Mouse (Mus musculus) liver, adult 2 months (tissue): ENCODE data around the gene Dnajc8. TPM values are rescaled to one million over a fixed set of nuclear protein-coding genes. Genes with fewer than 3 reads are reported as not detected.

Source experiments
- DNase-seq: peaks from one replicate; pipeline ENCODE4 v3.0.0-alpha.2; 2011; ENCODE audit warnings: low read depth, low spot score; ENCODE audit errors: extremely low read depth
- H3K27ac ChIP-seq: fragments of 200-500 bp; replicated peaks from 2 replicates; pipeline ENCODE4 v1.5.1; 2012; ENCODE audit warnings: low read depth, mild to moderate bottlenecking, control low read depth, inconsistent platforms, low read length; ENCODE audit not compliant: insufficient read depth
- H3K27me3 ChIP-seq: fragments of 200-500 bp; 2 replicates; pipeline ENCODE4 v1.6.1; 2012; ENCODE audit warnings: mild to moderate bottlenecking, moderate library complexity, low read length, inconsistent platforms; ENCODE audit not compliant: control insufficient read depth, insufficient read depth
- H3K36me3 ChIP-seq: fragments of 200-500 bp; 2 replicates; pipeline ENCODE4 v1.6.1; 2012; ENCODE audit warnings: low read length, inconsistent platforms; ENCODE audit not compliant: control insufficient read depth, insufficient read depth
- H3K4me1 ChIP-seq: fragments of 200-500 bp; 2 replicates; pipeline ENCODE4 v1.6.1; 2011; ENCODE audit warnings: low read length; ENCODE audit not compliant: control insufficient read depth, insufficient read depth
- H3K4me3 ChIP-seq: fragments of 200-500 bp; 2 replicates; pipeline ENCODE4 v1.5.1; 2011; ENCODE audit warnings: low read depth, mild to moderate bottlenecking, control low read depth, low read length, moderate library complexity; ENCODE audit not compliant: insufficient read depth
- H3K79me2 ChIP-seq: fragments of 200-500 bp; 2 replicates; pipeline ENCODE4 v1.6.1; 2012; ENCODE audit warnings: inconsistent platforms, mild to moderate bottlenecking, low read length, moderate library complexity; ENCODE audit not compliant: control insufficient read depth, insufficient read depth
- H3K9ac ChIP-seq: fragments of 200-500 bp; 2 replicates; pipeline ENCODE4 v1.6.1; 2012; ENCODE audit warnings: low read depth, mild to moderate bottlenecking, control low read depth, inconsistent platforms, low read length
- CTCF ChIP-seq: fragments of 200-500 bp; IDR thresholded peaks from 2 replicates; pipeline ENCODE4 v1.5.1; 2011; ENCODE audit warnings: low read depth, low read length, control low read depth
- POLR2A ChIP-seq: fragments of 200-500 bp; IDR thresholded peaks from 2 replicates; pipeline ENCODE4 v1.6.1; 2011; ENCODE audit warnings: low read length, control low read depth; ENCODE audit not compliant: insufficient read depth; ENCODE audit errors: extremely low read depth
- WGBS: fragments of 180-500 bp; shearing (Covaris S2); methylation state at CpG from one replicate; pipeline ENCODE4 v1.1.7; 2018; 5-methylcytosine and 5-hydroxymethylcytosine counted together
- polyA plus RNA-seq: library from polyadenylated mRNA; depleted of rRNA; stranded (reverse); fragments of >200 nt; gene quantifications from 2 replicates; pipeline ENCODE4 v1.2.3, GENCODE M21; 2012; rRNA removed
- total RNA-seq: library from RNA; depleted of rRNA; stranded (reverse); fragments of >200 nt; gene quantifications from 2 replicates; pipeline ENCODE4 v1.2.3, GENCODE M21; 2014; rRNA removed

Gene Dnajc8
- total RNA-seq = 17.0 and 26.1 TPM in 2 replicates
- 9.7 and 10.4 TPM in 2 replicates for polyA plus RNA-seq

- Histone ChIP-seq H3K4me3 (peak within 1 kb of the TSS; percentile 97), H3K4me1 (peaks cover 18% of the 10 kb centered on the region; the same call in 1 of the 2 replicates), H3K9ac (peak within 1 kb of the TSS; percentile 96), H3K27me3 (no peaks in the 10 kb centered on the region), H3K36me3 (peaks cover 11% of the 10 kb centered on the region; the same call in 1 of the 2 replicates), H3K27ac (peak within 1 kb of the TSS; percentile 71), H3K79me2 (peaks cover 17% of the 10 kb centered on the region)
- TF ChIP-seq CTCF (no peak), POLR2A (peak; percentile 63)
- DNase-seq = peak; percentile 76
- under 1% methylated on average over 60 of the region's 60 CpGs for WGBS
Observed at GRCm38 (mm10) chr4:132535406-132536121, at the start of gene Dnajc8. Gene Dnajc8, plus strand, starts transcription at chr4:132535550.

GRCm38 (mm10) chr4:132488521-132488920 lies 46.8 kb upstream of the Dnajc8 start:
- peaks cover 48% of the 10 kb centered on the region for H3K4me1 ChIP-seq
- peak; percentile 96 for DNase-seq
- H3K27me3 ChIP-seq = no peaks in the 10 kb centered on the region
- TF ChIP-seq POLR2A = no peak
- TF ChIP-seq CTCF = no peak
- 3% methylated on average over 3 of the region's 3 CpGs for WGBS
- peak overlapping the region; percentile 84 for H3K27ac ChIP-seq
- H3K9ac ChIP-seq = peak overlapping the region; percentile 51; the same call in 1 of the 2 replicates
- no peaks in the 10 kb centered on the region for H3K79me2 ChIP-seq
- H3K36me3 ChIP-seq = no peaks in the 10 kb centered on the region
- no peak overlapping the region for H3K4me3 ChIP-seq

GRCm38 (mm10) chr4:132488976-132489375 lies 46.4 kb upstream of the Dnajc8 start:
- Histone ChIP-seq H3K79me2 (no peaks in the 10 kb centered on the region), H3K27me3 (no peaks in the 10 kb centered on the region), H3K4me1 (peaks cover 46% of the 10 kb centered on the region), H3K36me3 (0 out of 2 replicates have a peak, but pooled peaks cover 2% of the 10 kb centered on the region), H3K27ac (peak overlapping the region; percentile 71), H3K9ac (no peak overlapping the region), H3K4me3 (no peak overlapping the region)
- 78% methylated on average over 6 of the region's 6 CpGs for WGBS
- TF ChIP-seq POLR2A (no peak), CTCF (no peak)
- no peak for DNase-seq

- peaks cover 4% of the 10 kb centered on the region; the same call in 1 of the 2 replicates for H3K36me3 ChIP-seq
- 69% methylated on average over 15 of the region's 15 CpGs for WGBS
- no peak for TF ChIP-seq CTCF
- TF ChIP-seq POLR2A = no peak
- no peak overlapping the region for H3K27ac ChIP-seq
- no peaks in the 10 kb centered on the region for H3K27me3 ChIP-seq
- H3K4me3 ChIP-seq = no peak overlapping the region
- H3K79me2 ChIP-seq = no peaks in the 10 kb centered on the region
- H3K4me1 ChIP-seq = peaks cover 42% of the 10 kb centered on the region
- DNase-seq = peak; percentile 65
- H3K9ac ChIP-seq = no peak overlapping the region
Observed at GRCm38 (mm10) chr4:132490273-132491010, 44.9 kb upstream of the Dnajc8 start.

- Histone ChIP-seq H3K4me1 (peaks cover 42% of the 10 kb centered on the region), H3K36me3 (peaks cover 6% of the 10 kb centered on the region; the same call in 1 of the 2 replicates), H3K27me3 (no peaks in the 10 kb centered on the region), H3K9ac (no peak overlapping the region), H3K79me2 (no peaks in the 10 kb centered on the region), H3K4me3 (no peak overlapping the region), H3K27ac (peak overlapping the region; percentile 57; the same call in 1 of the 2 replicates)
- no peak for DNase-seq
- TF ChIP-seq CTCF (no peak), POLR2A (no peak)
- 89% methylated on average over 8 of the region's 8 CpGs for WGBS
Observed at GRCm38 (mm10) chr4:132491057-132491456, 44.3 kb upstream of the Dnajc8 start.
